Mouse (Mus musculus): ENCODE results near the gene Gm10181. TPM values are rescaled to one million over a fixed set of nuclear protein-coding genes. Genes with fewer than 3 reads are reported as not detected.
"Not testable (repeated sequence)": the region's sequence is repeated elsewhere in the genome, so short reads cannot be mapped to it uniquely, and the experiment has no call there.

Gene Gm10181
- polyA plus RNA-seq, 1 experiment = not detected

- TF ChIP-seq POLR2A (IDR thresholded peaks at IDR 0.05; ENCODE audit: borderline replicate concordance, extremely low read depth, low read depth, low read length) = no peak
- TF ChIP-seq CTCF (IDR thresholded peaks at IDR 0.05; ENCODE audit: insufficient read depth, low read length) = no peak
- 0 out of 2 replicates have a peak, but pooled peaks cover 2% of the 10 kb centered on the region for H3K4me1 ChIP-seq (ENCODE audit: control insufficient read depth, insufficient read depth, low read length)
- H3K4me3 ChIP-seq (replicated peaks; ENCODE audit: extremely low read depth, low read depth, low read length) = no peak overlapping the region
- no peak for DNase-seq
- 91% methylated on average over 1 of the region's 1 CpGs for WGBS
These were observed 16.6 kb upstream of the Gm10181 start for GRCm38 (mm10) chr9:25072666-25073065.

- Histone ChIP-seq H3K4me1 (ENCODE audit: control insufficient read depth, insufficient read depth, low read length) (0 out of 2 replicates have a peak, but pooled peaks cover 2% of the 10 kb centered on the region), H3K4me3 (replicated peaks; ENCODE audit: extremely low read depth, low read depth, low read length) (no peak overlapping the region)
- no peak for TF ChIP-seq CTCF (IDR thresholded peaks at IDR 0.05; ENCODE audit: insufficient read depth, low read length)
- no peak for TF ChIP-seq POLR2A (IDR thresholded peaks at IDR 0.05; ENCODE audit: borderline replicate concordance, extremely low read depth, low read depth, low read length)
- no peak for DNase-seq
- WGBS = 13% methylated on average over 3 of the region's 3 CpGs
These were observed 13.2 kb upstream of the Gm10181 start for GRCm38 (mm10) chr9:25075977-25076376.

GRCm38 (mm10) chr9:25076505-25076904 lies 12.7 kb upstream of the Gm10181 start:
- 78% methylated on average over 1 of the region's 1 CpGs for whole genome bisulfite sequencing
- TF ChIP-seq POLR2A (IDR thresholded peaks at IDR 0.05; ENCODE audit: borderline replicate concordance, extremely low read depth, low read depth, low read length) (no peak), CTCF (IDR thresholded peaks at IDR 0.05; ENCODE audit: insufficient read depth, low read length) (no peak)
- DNase-seq = no peak
- Histone ChIP-seq H3K4me1 (ENCODE audit: control insufficient read depth, insufficient read depth, low read length) (0 out of 2 replicates have a peak, but pooled peaks cover 2% of the 10 kb centered on the region), H3K4me3 (replicated peaks; ENCODE audit: extremely low read depth, low read depth, low read length) (no peak overlapping the region)

- 53% methylated on average over 1 of the region's 1 CpGs for WGBS
- Histone ChIP-seq H3K4me3 (replicated peaks; ENCODE audit: extremely low read depth, low read depth, low read length) (no peak overlapping the region), H3K4me1 (ENCODE audit: control insufficient read depth, insufficient read depth, low read length) (no peaks in the 10 kb centered on the region)
- DNase-seq = no peak
- TF ChIP-seq CTCF (IDR thresholded peaks at IDR 0.05; ENCODE audit: insufficient read depth, low read length) = no peak
- TF ChIP-seq POLR2A (IDR thresholded peaks at IDR 0.05; ENCODE audit: borderline replicate concordance, extremely low read depth, low read depth, low read length) = no peak
These were observed 1.6 kb downstream of the Gm10181 start for GRCm38 (mm10) chr9:25090853-25091252.

GRCm38 (mm10) chr9:25102881-25103280 lies 13.7 kb downstream of the Gm10181 start:
- Histone ChIP-seq H3K4me1 (ENCODE audit: control insufficient read depth, insufficient read depth, low read length) (no peaks in the 10 kb centered on the region), H3K4me3 (replicated peaks; ENCODE audit: extremely low read depth, low read depth, low read length) (no peak overlapping the region)
- no peak for DNase-seq
- WGBS = 93% methylated on average over 1 of the region's 1 CpGs
- TF ChIP-seq CTCF (IDR thresholded peaks at IDR 0.05; ENCODE audit: insufficient read depth, low read length) = no peak
- no peak for TF ChIP-seq POLR2A (IDR thresholded peaks at IDR 0.05; ENCODE audit: borderline replicate concordance, extremely low read depth, low read depth, low read length)

GRCm38 (mm10) chr9:25104638-25105037 lies 15.4 kb downstream of the Gm10181 start:
- H3K4me1 ChIP-seq (ENCODE audit: control insufficient read depth, insufficient read depth, low read length) = no peaks in the 10 kb centered on the region
- H3K4me3 ChIP-seq (replicated peaks; ENCODE audit: extremely low read depth, low read depth, low read length) = no peak overlapping the region
- TF ChIP-seq POLR2A (IDR thresholded peaks at IDR 0.05; ENCODE audit: borderline replicate concordance, extremely low read depth, low read depth, low read length) = no peak
- 0 out of 2 replicates have a peak, but pooled peaks have one; percentile 8 for TF ChIP-seq CTCF (IDR thresholded peaks at IDR 0.05; ENCODE audit: insufficient read depth, low read length)
- no peak for DNase-seq

- not testable (repeated sequence) for H3K4me3 ChIP-seq (replicated peaks; ENCODE audit: extremely low read depth, low read depth, low read length); DNase-seq; H3K4me1 ChIP-seq (ENCODE audit: control insufficient read depth, insufficient read depth, low read length)
- 92% methylated on average over 1 of the region's 1 CpGs for WGBS
These were observed 34.4 kb downstream of the Gm10181 start for GRCm38 (mm10) chr9:25123590-25123989.

- TF ChIP-seq POLR2A (IDR thresholded peaks at IDR 0.05; ENCODE audit: borderline replicate concordance, extremely low read depth, low read depth, low read length) (no peak), CTCF (IDR thresholded peaks at IDR 0.05; ENCODE audit: insufficient read depth, low read length) (no peak)
- Histone ChIP-seq H3K4me3 (replicated peaks; ENCODE audit: extremely low read depth, low read depth, low read length) (no peak overlapping the region), H3K4me1 (ENCODE audit: control insufficient read depth, insufficient read depth, low read length) (no peaks in the 10 kb centered on the region)
- DNase-seq = no peak
- WGBS = 67% methylated on average over 2 of the region's 2 CpGs
These were observed 34.8 kb downstream of the Gm10181 start for GRCm38 (mm10) chr9:25124048-25124447.

GRCm38 (mm10) chr9:25132253-25132652 lies 43.0 kb downstream of the Gm10181 start:
- H3K4me1 ChIP-seq (ENCODE audit: control insufficient read depth, insufficient read depth, low read length) = peaks cover 3% of the 10 kb centered on the region; the same call in 1 of the 2 replicates
- no peak overlapping the region for H3K4me3 ChIP-seq (replicated peaks; ENCODE audit: extremely low read depth, low read depth, low read length)
- no peak for DNase-seq
- TF ChIP-seq POLR2A (IDR thresholded peaks at IDR 0.05; ENCODE audit: borderline replicate concordance, extremely low read depth, low read depth, low read length) (no peak), CTCF (IDR thresholded peaks at IDR 0.05; ENCODE audit: insufficient read depth, low read length) (no peak)

GRCm38 (mm10) chr9:25132920-25133319 lies 43.7 kb downstream of the Gm10181 start:
- peaks cover 3% of the 10 kb centered on the region; the same call in 1 of the 2 replicates for H3K4me1 ChIP-seq (ENCODE audit: control insufficient read depth, insufficient read depth, low read length)
- no peak overlapping the region for H3K4me3 ChIP-seq (replicated peaks; ENCODE audit: extremely low read depth, low read depth, low read length)
- 47% methylated on average over 4 of the region's 4 CpGs for WGBS
- no peak for TF ChIP-seq POLR2A (IDR thresholded peaks at IDR 0.05; ENCODE audit: borderline replicate concordance, extremely low read depth, low read depth, low read length)
- TF ChIP-seq CTCF (IDR thresholded peaks at IDR 0.05; ENCODE audit: insufficient read depth, low read length) = no peak
- no peak for DNase-seq
